Mouse (Mus musculus) C2C12 (cell line): ENCODE results near the gene Afap1.

Source experiments
- CEBPB ChIP-seq: IDR thresholded peaks from one replicate; pipeline ENCODE4 v1.6.1; 2011; ENCODE audit warnings: low read depth, mild to moderate bottlenecking, control low read depth, moderate library complexity
- CTCF ChIP-seq: IDR thresholded peaks from one replicate; pipeline ENCODE4 v1.5.1; 2011; ENCODE audit not compliant: control insufficient read depth, insufficient read depth, insufficient read length
- MAX ChIP-seq: IDR thresholded peaks from one replicate; pipeline ENCODE4 v1.6.1; 2011; ENCODE audit warnings: mild to moderate bottlenecking, control low read depth
- MYOD1 ChIP-seq: IDR thresholded peaks from one replicate; pipeline ENCODE4 v1.6.1; 2011; ENCODE audit warnings: low read depth; ENCODE audit not compliant: control insufficient read depth, insufficient read length
- USF1 ChIP-seq: IDR thresholded peaks from one replicate; pipeline ENCODE4 v1.6.1; 2011; ENCODE audit warnings: low read depth, mild to moderate bottlenecking, control low read depth, moderate library complexity

DNA sequence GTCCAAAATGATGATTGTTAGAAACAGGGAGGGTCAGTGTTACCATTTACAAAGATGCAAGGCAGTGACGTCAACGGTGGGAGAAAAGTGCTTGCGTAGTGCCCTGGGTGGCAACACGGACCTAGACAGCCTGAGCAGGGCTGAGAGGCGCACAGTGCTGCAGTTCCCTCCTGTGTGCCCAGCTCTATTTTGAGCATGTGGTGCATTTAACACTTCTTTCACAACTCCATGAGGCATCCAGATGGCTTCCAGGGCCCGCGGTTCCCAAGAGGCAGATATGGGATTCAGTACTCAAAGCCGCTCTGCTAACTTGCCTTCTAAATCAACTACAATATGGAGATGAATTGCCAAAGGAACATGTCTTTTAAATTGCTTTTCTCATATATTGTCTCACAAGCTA, 13.9 kb upstream of the Afap1 start:
- no peak for TF ChIP-seq CTCF
- no peak for TF ChIP-seq MAX
- no peak for TF ChIP-seq USF1
- TF ChIP-seq CEBPB, result no peak
- no peak for TF ChIP-seq MYOD1
